Mouse (Mus musculus) heart, embryonic 11.5 days (tissue): ENCODE data around the gene Ltb. TPM values are rescaled to one million over a fixed set of nuclear protein-coding genes. Genes with fewer than 3 reads are reported as not detected.

ENCODE experiments used
- ATAC-seq: fragments of 200-750 bp; cut with Nextera tagmentation; replicated peaks from 2 replicates; pipeline ENCODE4 v1.8.0; 2017; ENCODE audit warnings: moderate library complexity; ENCODE audit not compliant: insufficient number of reproducible peaks, low FRiP score, low TSS enrichment
- H3K27ac ChIP-seq: fragments of 300-500 bp; sonication (generic); 2 replicates; pipeline ENCODE4 v1.5.1; 2014; ENCODE audit warnings: mild to moderate bottlenecking, low read depth, low read length
- H3K27me3 ChIP-seq: fragments of 300-500 bp; sonication (generic); 2 replicates; pipeline ENCODE4 v1.6.1; 2014; ENCODE audit warnings: mild to moderate bottlenecking, low read length, mixed read lengths; ENCODE audit not compliant: control insufficient read depth, insufficient read depth
- H3K36me3 ChIP-seq: fragments of 300-500 bp; sonication (generic); 2 replicates; pipeline ENCODE4 v1.6.1; 2014; ENCODE audit warnings: mild to moderate bottlenecking, low read length, moderate library complexity, mixed read lengths; ENCODE audit not compliant: control insufficient read depth, insufficient read depth
- H3K4me1 ChIP-seq: fragments of 300-500 bp; sonication (generic); 2 replicates; pipeline ENCODE4 v1.6.1; 2014; ENCODE audit warnings: low read length; ENCODE audit not compliant: control insufficient read depth, insufficient read depth
- H3K4me2 ChIP-seq: fragments of 300-500 bp; sonication (generic); 2 replicates; pipeline ENCODE4 v1.6.1; 2014; ENCODE audit warnings: mild to moderate bottlenecking, moderate library complexity
- H3K4me3 ChIP-seq: fragments of 300-500 bp; sonication (generic); 2 replicates; pipeline ENCODE4 v1.5.1; 2014; ENCODE audit warnings: low read depth, low read length
- H3K9ac ChIP-seq: fragments of 300-500 bp; sonication (generic); 2 replicates; pipeline ENCODE4 v1.6.1; 2014; ENCODE audit warnings: mild to moderate bottlenecking, low read depth, low read length, moderate library complexity
- H3K9me3 ChIP-seq: fragments of 300-500 bp; sonication (generic); replicated peaks from 2 replicates; pipeline ENCODE4 v1.6.1; 2016; ENCODE audit warnings: low read length; ENCODE audit not compliant: control insufficient read depth
- WGBS: fragments of 180-500 bp; shearing (Covaris S2); extraction: QIAGEN DNeasy Blood & Tissue Kit; methylation state at CpG from one replicate; pipeline ENCODE4 v1.1.7; 2014; ENCODE audit not compliant: insufficient replicate concordance; 5-methylcytosine and 5-hydroxymethylcytosine counted together
- polyA plus RNA-seq: library from polyadenylated mRNA; unstranded; fragments of >200 nt; fragmentation: Nextera tagmentation; extraction: Ambion mirVana; gene quantifications from 2 replicates; pipeline ENCODE4 v1.2.1, GENCODE M21; 2014

The Ltb gene
- polyA plus RNA-seq, 1 experiment from 2014 or later = 0.42 TPM

DNA sequence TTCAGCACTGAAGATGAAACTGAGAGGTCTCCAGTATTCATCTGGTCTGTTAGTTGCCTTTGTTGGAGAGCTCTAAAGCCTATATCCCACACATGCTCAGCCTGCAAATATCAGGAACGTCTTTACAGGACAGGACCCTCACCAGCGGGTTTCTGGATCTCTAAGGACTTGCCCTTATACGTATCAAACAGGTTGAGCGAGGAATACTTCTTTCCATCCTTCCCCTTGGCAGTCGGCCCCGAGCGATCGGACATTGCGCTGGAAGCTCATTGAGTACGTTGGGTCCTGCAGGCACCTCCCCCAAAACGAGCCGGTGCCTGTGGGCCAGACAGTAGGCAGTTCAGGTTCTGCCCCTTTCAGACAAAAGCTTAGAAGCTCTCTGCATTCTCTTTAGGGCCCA lies 31.5 kb upstream of the Ltb start:
- H3K27me3 ChIP-seq = no peaks in the 10 kb centered on the region
- no peaks in the 10 kb centered on the region for H3K9me3 ChIP-seq
- no peak for ATAC-seq
- H3K36me3 ChIP-seq = peaks cover 41% of the 10 kb centered on the region
- peak overlapping the region; percentile 93 for H3K4me2 ChIP-seq
- peaks cover 14% of the 10 kb centered on the region for H3K4me1 ChIP-seq
- H3K27ac ChIP-seq = no peak overlapping the region
- peak overlapping the region; percentile 98 for H3K9ac ChIP-seq
- 63% methylated on average over 12 of the region's 12 CpGs for WGBS
- peak overlapping the region; percentile 94 for H3K4me3 ChIP-seq

DNA sequence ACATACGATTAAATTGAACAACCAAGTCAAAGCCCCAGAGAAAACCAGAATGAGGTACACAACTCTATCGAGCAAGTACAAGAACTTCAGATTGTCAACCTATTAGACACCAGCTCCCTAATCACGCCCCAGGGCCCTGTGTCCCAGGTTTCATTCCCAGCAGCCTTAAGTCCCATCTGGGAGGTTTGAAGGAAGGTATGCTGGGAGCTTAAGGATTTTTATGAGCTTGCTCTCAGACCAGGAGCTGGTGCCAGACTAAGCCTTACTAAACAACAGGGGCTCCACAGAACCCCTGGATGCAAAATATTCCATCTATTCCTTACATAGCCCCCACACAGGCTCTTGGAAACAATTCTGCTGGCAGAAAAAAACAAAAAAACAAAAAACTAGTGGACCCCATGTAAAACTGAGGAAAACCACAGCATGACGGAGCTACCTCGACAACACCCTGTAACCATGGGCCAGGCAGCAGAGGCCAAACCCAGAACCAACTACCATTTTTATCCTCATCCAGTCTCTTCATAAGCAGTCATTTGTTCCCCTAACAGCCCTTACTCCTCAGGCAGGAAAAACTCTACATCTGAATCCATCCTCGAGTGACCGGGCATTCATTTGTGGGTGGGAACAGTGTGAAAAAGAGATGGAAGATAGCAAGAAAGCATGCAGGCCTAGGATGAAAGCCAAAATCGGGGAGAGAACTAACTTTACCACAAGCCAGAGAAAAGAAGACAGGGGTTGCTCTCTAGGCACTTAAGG lies 30.7 kb upstream of the Ltb start:
- ATAC-seq = no peak
- H3K27me3 ChIP-seq = no peaks in the 10 kb centered on the region
- peak overlapping the region; percentile 89 for H3K27ac ChIP-seq
- peak overlapping the region; percentile 93 for H3K4me2 ChIP-seq
- no peaks in the 10 kb centered on the region for H3K9me3 ChIP-seq
- H3K9ac ChIP-seq = peak overlapping the region; percentile 98
- H3K4me1 ChIP-seq = peaks cover 14% of the 10 kb centered on the region
- WGBS = 13% methylated on average over 8 of the region's 8 CpGs
- H3K4me3 ChIP-seq = peak overlapping the region; percentile 94
- peaks cover 34% of the 10 kb centered on the region for H3K36me3 ChIP-seq

GRCm38 (mm10) chr17:35164218-35164567 lies 30.0 kb upstream of the Ltb start:
- Histone ChIP-seq H3K4me3 (peak overlapping the region; percentile 94), H3K36me3 (peaks cover 27% of the 10 kb centered on the region), H3K4me1 (peaks cover 14% of the 10 kb centered on the region), H3K27ac (peak overlapping the region; percentile 89), H3K9ac (peak overlapping the region; percentile 98), H3K4me2 (peak overlapping the region; percentile 93), H3K27me3 (no peaks in the 10 kb centered on the region), H3K9me3 (no peaks in the 10 kb centered on the region)
- 1% methylated on average over 20 of the region's 28 CpGs for WGBS
- no peak for ATAC-seq

DNA sequence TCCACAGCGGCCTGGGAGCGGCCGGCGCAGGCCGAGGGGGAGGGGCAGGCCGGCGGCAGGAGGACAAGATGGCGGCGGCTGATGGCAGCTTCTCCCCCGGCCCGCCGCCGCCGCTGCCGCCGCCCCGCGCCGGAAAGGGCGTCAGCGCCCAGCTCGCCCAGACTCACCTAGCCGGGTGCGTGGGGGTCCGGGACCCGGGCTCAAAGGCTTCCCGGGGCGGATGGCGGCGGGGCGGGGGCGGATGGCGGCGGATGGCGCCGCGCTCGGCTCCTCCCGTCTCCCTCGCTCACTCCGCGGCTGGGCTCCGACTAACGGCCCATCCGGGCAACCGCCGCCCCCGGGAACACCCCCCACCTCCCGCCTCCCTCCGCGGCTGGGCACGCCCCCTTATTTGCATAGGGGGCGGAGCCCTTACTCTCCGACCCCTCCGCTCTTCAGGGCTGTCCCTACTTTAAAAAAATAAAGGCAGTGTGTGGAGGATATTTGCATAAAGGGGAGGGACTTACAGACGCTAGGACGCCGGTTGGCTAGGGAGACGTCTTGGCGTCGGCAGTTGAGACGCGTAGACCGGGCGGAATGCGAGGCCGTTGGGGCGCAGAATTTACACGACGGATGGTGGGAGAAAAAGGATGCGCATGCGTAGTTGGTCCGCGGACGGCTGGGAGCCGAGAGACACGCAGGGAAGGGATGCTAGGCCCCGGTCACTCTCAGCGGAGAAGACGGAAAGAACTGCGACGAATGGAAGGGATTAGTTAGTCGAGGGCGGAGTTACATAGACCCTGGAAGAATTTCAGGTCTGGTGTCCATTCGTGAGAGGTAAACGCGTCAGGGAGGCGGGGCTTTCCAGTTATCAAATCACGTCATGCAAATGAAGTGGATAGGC lies 29.4 kb upstream of the Ltb start, which contains the start of gene Prrc2a:
Gene Prrc2a, minus strand, starts transcription at position 330 of the 883 bp plus-strand sequence.
- H3K27ac ChIP-seq = peak within 1 kb of the TSS; percentile 96
- H3K27me3 ChIP-seq = no peaks in the 10 kb centered on the region
- peaks cover 21% of the 10 kb centered on the region for H3K36me3 ChIP-seq
- peak within 1 kb of the TSS; percentile 98 for H3K9ac ChIP-seq
- H3K4me1 ChIP-seq = peaks cover 14% of the 10 kb centered on the region
- under 1% methylated on average over 59 of the region's 89 CpGs for WGBS
- H3K9me3 ChIP-seq = no peaks in the 10 kb centered on the region
- ATAC-seq = peak; percentile 94
- H3K4me3 ChIP-seq = peak within 1 kb of the TSS; percentile 94
- H3K4me2 ChIP-seq = peak within 1 kb of the TSS; percentile 93

DNA sequence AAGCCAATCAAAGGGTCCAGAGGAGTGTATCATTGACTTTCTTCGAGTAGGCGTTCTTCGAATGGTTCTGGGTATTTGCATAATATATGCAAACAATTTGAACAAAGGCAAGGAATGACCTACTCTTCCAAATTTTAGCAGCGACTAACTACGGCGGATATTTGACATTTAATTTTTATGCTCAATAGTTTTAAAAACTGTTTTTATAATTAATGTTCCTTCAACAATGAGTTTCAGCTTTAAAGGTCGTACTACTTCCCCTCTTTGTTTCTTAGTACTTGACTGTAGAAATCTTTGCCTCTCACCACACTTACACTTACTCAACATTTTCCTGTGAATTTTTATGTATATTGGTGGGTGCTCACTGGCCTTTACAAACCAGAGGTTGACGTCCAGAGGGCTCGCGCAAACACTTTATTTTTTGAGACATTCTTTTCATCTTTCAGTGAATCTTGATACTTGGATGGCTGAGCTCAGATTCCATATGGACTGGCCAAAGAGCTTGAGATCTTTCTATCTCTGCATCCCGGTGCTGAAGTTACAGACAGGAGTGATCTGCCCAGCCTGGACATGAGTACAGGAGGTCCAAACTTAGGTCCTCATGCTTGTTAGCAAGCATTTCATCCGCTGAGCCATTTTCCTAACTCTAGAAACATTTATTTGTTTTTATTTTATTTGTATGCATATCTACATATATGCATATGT lies 28.6 kb upstream of the Ltb start:
- Histone ChIP-seq H3K36me3 (peaks cover 14% of the 10 kb centered on the region), H3K4me2 (peak overlapping the region; percentile 72), H3K27ac (peak overlapping the region; percentile 96), H3K27me3 (no peaks in the 10 kb centered on the region), H3K4me1 (peaks cover 14% of the 10 kb centered on the region), H3K9me3 (no peaks in the 10 kb centered on the region), H3K4me3 (peak overlapping the region; percentile 94), H3K9ac (peak overlapping the region; percentile 64)
- 24% methylated on average over 12 of the region's 12 CpGs for WGBS
- ATAC-seq = peak; percentile 83; the same call in 1 of the 2 replicates

DNA sequence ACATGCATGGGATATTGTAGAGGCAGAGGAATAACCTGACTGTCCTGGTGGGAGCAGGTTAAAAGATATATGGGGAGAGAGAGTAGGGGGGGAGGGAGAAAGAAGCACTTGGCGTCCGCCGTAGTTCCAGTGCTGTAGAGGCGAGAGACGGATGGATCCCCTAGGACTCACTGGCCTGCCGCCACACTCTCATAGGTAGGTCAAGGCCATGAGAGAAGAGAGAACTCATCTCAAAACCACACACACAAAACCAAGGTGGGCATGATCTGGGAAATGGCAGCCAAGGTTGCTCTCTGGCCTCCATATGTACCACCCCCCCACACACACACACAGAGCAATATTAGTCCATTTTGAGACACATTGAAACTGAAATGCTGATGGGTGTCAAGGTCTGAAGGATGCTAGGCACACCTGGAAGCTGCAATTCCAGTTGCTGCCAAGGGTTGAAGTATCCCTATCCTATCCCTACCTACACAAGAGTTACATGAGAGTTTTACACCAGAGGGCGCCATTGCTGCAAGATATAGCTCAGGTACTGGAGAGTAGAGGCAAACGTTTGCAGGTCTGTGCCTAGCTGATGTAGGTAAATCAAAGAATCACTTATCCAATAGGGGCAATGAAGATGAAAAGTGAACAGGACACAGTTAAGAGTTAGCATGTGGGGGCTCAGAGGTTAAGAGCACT lies 27.7 kb upstream of the Ltb start:
- H3K4me2 ChIP-seq = peak overlapping the region; percentile 72; the same call in 1 of the 2 replicates
- H3K9me3 ChIP-seq = no peaks in the 10 kb centered on the region
- no peak overlapping the region; the same call in 1 of the 2 replicates for H3K9ac ChIP-seq
- peaks cover 5% of the 10 kb centered on the region for H3K36me3 ChIP-seq
- WGBS = 70% methylated on average over 8 of the region's 8 CpGs
- H3K27me3 ChIP-seq = no peaks in the 10 kb centered on the region
- no peak for ATAC-seq
- peaks cover 14% of the 10 kb centered on the region for H3K4me1 ChIP-seq
- no peak overlapping the region for H3K4me3 ChIP-seq
- no peak overlapping the region for H3K27ac ChIP-seq

DNA sequence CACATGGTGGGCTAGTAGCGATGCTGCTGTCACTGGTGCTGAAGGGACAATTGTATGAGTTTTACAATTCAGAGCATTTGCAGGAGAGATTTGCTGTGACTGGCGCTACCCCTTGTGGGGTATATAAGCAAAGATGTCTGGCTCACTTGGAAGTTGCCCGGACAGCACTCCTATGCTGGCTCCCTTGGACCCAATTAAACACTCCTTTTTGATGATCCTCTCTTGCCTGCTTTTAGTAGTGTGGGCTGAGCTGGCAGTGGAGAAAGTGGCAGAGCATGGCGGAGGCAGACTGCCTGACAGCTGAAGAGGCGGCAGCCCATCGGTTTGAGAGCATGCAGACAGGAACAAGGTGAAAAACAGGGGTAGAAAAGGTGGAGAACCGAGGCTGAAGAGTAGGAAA lies 26.4 kb upstream of the Ltb start:
- Histone ChIP-seq H3K9ac (no peak overlapping the region), H3K36me3 (no peaks in the 10 kb centered on the region), H3K27me3 (no peaks in the 10 kb centered on the region), H3K4me1 (peaks cover 6% of the 10 kb centered on the region), H3K27ac (no peak overlapping the region), H3K9me3 (no peaks in the 10 kb centered on the region), H3K4me3 (no peak overlapping the region), H3K4me2 (no peak overlapping the region)
- no peak for ATAC-seq
- WGBS = 78% methylated on average over 7 of the region's 7 CpGs
